Mouse (Mus musculus) ES-Bruce4 (cell line): Measurements from ENCODE around the gene Icam5.

Source experiments
- CTCF ChIP-seq: IDR thresholded peaks from one replicate; pipeline ENCODE4 v1.8.1; 2011; ENCODE audit warnings: low read depth, low read length
- POLR2A ChIP-seq: IDR thresholded peaks from one replicate; pipeline ENCODE4 v1.8.1; 2011; ENCODE audit warnings: low read length; ENCODE audit not compliant: insufficient read depth

DNA sequence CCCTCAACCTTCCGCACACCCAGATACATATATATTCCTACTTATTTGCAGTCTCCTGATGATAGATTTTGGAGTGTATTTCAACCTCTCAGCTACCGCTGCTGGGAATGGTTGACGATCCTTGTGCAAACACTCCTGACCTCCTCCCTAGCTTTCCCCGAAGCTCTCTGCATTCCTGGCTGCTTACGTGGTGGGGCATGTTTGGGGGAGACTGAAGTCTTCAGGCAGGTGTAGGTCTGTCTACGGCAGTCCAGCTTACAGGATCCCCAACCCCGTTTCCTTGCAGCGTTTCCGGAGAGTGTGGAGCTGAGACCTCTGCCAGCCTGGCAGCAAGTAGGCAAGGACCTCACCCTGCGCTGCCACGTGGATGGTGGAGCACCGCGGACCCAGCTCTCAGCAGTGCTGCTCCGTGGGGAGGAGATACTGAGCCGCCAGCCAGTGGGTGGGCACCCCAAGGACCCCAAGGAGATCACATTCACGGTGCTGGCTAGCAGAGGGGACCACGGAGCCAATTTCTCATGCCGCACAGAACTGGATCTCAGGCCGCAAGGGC lies 6.5 kb upstream of the Icam5 start:
- TF ChIP-seq CTCF (no peak), POLR2A (no peak)
